Mouse (Mus musculus): Measurements from ENCODE around the gene Faim.
A peak's percentile ranks its signal among the peaks of the same experiment; 100 is the strongest.

The Faim gene

GRCm38 (mm10) chr9:98974898-98975297 lies 11.3 kb upstream of the Faim start:
- DNase-seq (ENCODE audit: low read depth), result no peak

DNA sequence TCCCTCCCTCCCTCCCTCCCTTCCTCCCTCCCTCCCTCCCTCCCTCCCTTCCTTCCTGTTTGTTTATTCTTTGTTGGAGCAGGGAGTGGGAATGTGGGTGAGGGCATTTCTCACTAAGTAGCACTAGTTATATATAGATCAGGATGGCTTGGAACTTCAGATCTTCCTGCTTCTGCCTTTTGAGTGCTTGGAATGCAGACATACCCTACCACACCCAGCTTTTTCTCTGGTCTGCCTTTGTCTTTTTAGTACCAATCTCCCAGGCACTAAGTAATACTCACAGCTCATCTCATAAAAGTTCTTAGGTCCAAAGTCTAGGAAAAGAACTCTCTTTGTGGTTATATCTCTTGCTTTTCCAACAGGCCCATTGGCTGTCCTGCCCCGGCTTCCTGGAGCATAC lies 10.1 kb upstream of the Faim start:
- no peak for DNase-seq (ENCODE audit: low read depth)

- no peak for DNase-seq (ENCODE audit: low read depth)
Observed at GRCm38 (mm10) chr9:98976520-98976919, 9.7 kb upstream of the Faim start.

GRCm38 (mm10) chr9:98979431-98980416 lies 6.4 kb upstream of the Faim start:
- DNase-seq (ENCODE audit: low read depth), result peak; percentile 71

- DNase-seq (ENCODE audit: low read depth), result no peak
Observed at GRCm38 (mm10) chr9:98986476-98987096, 413 bp downstream of the Faim start.

DNA sequence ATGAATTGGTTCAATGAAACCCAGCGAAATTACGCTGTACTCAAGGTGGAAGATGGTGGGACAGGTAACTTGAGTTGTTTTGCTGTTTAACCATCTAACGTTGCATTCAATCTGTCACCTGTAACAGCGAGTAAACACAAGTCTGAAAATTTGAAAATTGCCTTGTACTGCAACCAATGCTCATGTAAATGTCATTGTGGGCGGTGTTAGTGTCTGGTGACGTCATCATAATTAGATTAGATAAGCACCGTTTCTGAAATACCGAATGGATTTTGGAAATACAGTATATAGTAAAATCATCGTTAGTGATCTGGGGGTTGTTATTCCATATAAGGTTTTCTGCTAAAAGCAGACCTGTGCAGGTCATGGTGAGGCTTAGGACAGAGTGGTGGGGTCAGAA lies 958 bp downstream of the Faim start:
- DNase-seq (ENCODE audit: low read depth), result no peak

GRCm38 (mm10) chr9:98994103-98994502 lies 7.9 kb downstream of the Faim start:
- DNase-seq (ENCODE audit: low read depth), result no peak

GRCm38 (mm10) chr9:98999881-99000339 lies 13.7 kb downstream of the Faim start:
- no peak for DNase-seq (ENCODE audit: low read depth)

GRCm38 (mm10) chr9:99001326-99001725 lies 15.2 kb downstream of the Faim start:
- DNase-seq (ENCODE audit: low read depth), result no peak

GRCm38 (mm10) chr9:99009069-99009897 lies 23.1 kb downstream of the Faim start:
- no peak for DNase-seq (ENCODE audit: low read depth)

DNA sequence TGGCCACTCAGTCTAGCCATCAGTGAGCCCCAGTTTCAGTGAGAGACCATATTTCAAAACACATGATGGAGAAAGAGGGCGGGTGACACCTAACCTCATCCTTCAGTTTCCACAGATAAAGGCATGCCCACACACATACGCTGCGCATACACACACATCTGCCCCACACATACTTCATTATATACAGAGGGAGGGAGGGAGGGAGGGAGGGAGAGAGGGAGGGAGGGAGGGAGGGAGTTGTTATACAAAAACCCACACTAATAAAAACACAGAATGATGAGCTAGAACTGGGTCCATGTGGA lies 23.7 kb downstream of the Faim start:
- DNase-seq (ENCODE audit: low read depth), result no peak

- DNase-seq (ENCODE audit: low read depth), result no peak
Observed at GRCm38 (mm10) chr9:99016301-99016700, 30.1 kb downstream of the Faim start.

DNA sequence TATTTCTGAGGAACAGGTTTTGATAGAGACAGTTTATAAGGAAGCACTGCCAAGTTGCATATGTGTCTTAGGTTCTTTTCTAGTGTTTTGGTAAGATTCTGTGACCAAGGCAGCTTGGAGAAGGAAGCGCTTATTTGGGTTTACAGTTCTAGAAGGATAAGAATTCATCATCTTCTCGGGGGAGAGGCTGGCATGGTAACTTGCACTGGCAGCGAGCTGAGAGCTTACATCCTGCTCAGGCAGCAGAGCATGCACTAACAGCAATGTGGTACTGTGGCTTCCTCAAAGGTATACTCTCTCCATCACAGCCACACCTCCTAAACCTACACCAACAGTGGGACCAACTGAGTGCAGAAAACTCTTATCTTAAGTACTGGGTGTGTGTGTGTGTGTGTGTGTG lies 30.6 kb downstream of the Faim start:
- no peak for DNase-seq (ENCODE audit: low read depth)

DNA sequence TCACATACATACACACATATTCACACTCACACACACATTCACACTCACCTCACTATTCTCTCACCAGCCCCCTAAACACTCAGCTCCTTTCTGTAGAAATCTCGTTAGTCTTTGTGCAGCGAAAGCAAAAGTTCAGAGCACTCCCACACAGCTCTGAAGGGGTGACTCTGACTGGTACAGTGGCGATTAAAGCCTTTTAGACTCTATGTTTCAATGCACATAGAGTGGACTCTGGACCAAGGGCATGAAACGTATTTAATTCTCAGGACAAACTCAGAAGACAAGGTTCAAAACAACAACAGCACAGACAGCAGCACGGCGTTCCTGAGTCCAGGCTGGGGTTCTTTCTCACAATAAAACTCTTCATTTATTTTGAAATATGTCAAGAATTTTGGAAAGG lies 31.5 kb downstream of the Faim start:
- no peak for DNase-seq (ENCODE audit: low read depth)

- no peak for DNase-seq (ENCODE audit: low read depth)
Observed at GRCm38 (mm10) chr9:99021166-99021565, 35.0 kb downstream of the Faim start.

GRCm38 (mm10) chr9:99021751-99022150 lies 35.6 kb downstream of the Faim start:
- no peak for DNase-seq (ENCODE audit: low read depth)

DNA sequence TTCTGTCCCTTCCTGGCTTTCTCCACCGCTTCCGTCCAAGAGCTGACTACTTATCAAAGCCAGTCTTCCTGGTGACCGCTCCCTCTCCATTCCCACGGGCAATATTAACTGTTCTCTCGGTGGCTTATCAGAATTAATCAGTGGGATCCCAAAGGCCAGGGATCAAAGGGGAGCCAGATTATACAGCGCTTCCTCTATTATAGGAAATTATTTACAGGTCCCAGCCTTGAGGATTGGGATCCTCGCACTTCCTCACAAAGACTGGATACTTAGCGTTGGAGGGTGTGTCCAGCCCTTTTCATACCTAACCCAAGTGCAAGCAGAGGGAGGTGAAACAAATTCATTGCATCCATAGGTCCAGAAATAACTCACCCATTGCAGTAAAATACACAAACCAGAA lies 45.9 kb downstream of the Faim start:
- DNase-seq (ENCODE audit: low read depth), result no peak

GRCm38 (mm10) chr9:99034111-99034510 lies 47.9 kb downstream of the Faim start:
- DNase-seq (ENCODE audit: low read depth), result no peak

- no peak for DNase-seq (ENCODE audit: low read depth)
Observed at GRCm38 (mm10) chr9:99035575-99035974, 49.4 kb downstream of the Faim start, which contains the start of gene Gm1123. TSS of gene Gm1123 (minus strand) at chr9:99035715.

GRCm38 (mm10) chr9:99041994-99042393 lies 55.8 kb downstream of the Faim start:
- DNase-seq (ENCODE audit: low read depth), result no peak

DNA sequence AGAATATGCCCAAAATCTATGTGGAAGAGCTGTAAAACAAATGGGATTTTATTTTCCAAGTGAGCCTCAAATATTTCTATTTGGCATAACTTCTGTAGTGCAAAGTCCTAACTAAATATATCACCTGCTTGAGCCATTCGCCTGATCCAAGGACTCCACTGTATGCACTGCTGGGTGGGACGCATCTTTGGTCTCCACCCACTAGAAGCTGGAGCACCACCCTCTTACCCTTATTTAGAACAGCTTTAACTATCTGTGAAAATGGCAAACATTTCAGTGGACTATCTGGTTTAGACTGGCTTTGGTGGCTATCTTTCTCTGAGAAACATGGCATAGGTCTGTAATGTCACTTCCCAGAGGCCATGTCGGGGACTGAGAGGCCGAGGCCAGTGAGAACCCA lies 56.5 kb downstream of the Faim start:
- no peak for DNase-seq (ENCODE audit: low read depth)

- no peak for DNase-seq (ENCODE audit: low read depth)
Observed at GRCm38 (mm10) chr9:99044761-99045160, 58.6 kb downstream of the Faim start.

Measured in fibroblast of lung, adult 2 months (primary cell).